Mouse (Mus musculus) forebrain, embryonic 13.5 days (tissue): ENCODE results near the gene Ctrl. TPM values are rescaled to one million over a fixed set of nuclear protein-coding genes. Genes with fewer than 3 reads are reported as not detected.

Experiments used
- ATAC-seq: fragments of 200-750 bp; cut with Nextera tagmentation; 2 replicates; pipeline ENCODE4 v1.8.0; 2017
- H3K27ac ChIP-seq: fragments of 300-500 bp; sonication (generic); 2 replicates; pipeline ENCODE4 v1.5.1; 2015; ENCODE audit warnings: inconsistent platforms, mild to moderate bottlenecking, moderate library complexity
- H3K27me3 ChIP-seq: fragments of 300-500 bp; sonication (generic); 2 replicates; pipeline ENCODE4 v1.6.1; 2015; ENCODE audit warnings: mild to moderate bottlenecking, inconsistent platforms
- H3K36me3 ChIP-seq: fragments of 300-500 bp; sonication (generic); 2 replicates; pipeline ENCODE4 v1.6.1; 2015; ENCODE audit warnings: mild to moderate bottlenecking, inconsistent platforms; ENCODE audit not compliant: poor library complexity, severe bottlenecking
- H3K4me1 ChIP-seq: fragments of 300-500 bp; sonication (generic); 2 replicates; pipeline ENCODE4 v1.6.1; 2015; ENCODE audit warnings: inconsistent platforms
- H3K4me2 ChIP-seq: fragments of 300-500 bp; sonication (generic); 2 replicates; pipeline ENCODE4 v1.6.1; 2015; ENCODE audit warnings: inconsistent platforms, mild to moderate bottlenecking, moderate library complexity
- H3K4me3 ChIP-seq: fragments of 300-500 bp; sonication (generic); 2 replicates; pipeline ENCODE4 v1.5.1; 2015; ENCODE audit warnings: mild to moderate bottlenecking, inconsistent platforms
- H3K9ac ChIP-seq: fragments of 300-500 bp; sonication (generic); 2 replicates; pipeline ENCODE4 v1.6.1; 2015; ENCODE audit warnings: mild to moderate bottlenecking, inconsistent platforms
- H3K9me3 ChIP-seq: fragments of 300-500 bp; sonication (generic); replicated peaks from 2 replicates; pipeline ENCODE4 v1.6.1; 2016; ENCODE audit warnings: inconsistent platforms
- WGBS: fragments of 180-500 bp; shearing (Covaris S2); methylation state at CpG from one replicate; pipeline ENCODE4 v1.1.7; 2015; 5-methylcytosine and 5-hydroxymethylcytosine counted together
- microRNA-seq: library from miRNA; unstranded; fragments of <30 nt; microRNA quantifications from one replicate; pipeline ENCODE4, GENCODE M21; 2016
- polyA plus RNA-seq: library from polyadenylated mRNA; unstranded; fragments of >200 nt; fragmentation: Nextera tagmentation; extraction: Ambion mirVana; gene quantifications from 2 replicates; pipeline ENCODE4 v1.2.1, GENCODE M21; 2015

Ctrl gene
- polyA plus RNA-seq, 1 experiment from 2014 or later, result 1.9 TPM

DNA sequence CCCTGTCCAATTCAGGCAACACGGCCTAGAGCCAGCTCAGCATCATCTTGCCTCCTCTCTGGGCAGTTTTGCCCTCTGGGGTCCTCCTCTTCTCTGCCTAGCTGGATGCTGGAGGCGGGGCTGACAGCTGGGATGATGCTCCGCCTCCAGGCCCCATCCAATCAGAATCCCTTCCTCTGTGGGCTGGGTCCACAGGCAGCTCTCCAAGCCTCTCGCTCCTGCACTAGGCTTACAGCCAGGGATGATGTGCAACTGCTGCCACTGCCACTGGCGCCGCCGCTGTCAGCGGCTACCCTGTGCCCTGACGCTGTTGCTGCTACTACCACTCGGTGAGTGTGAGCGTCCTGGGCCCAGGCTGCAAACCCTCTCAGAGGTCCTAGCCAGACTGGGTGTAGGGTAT is 40.3 kb downstream of the Ctrl start, which contains the start of gene Nrn1l:
Nrn1l (plus strand) TSS at position 229 of the 400 bp plus-strand sequence.
- Histone ChIP-seq H3K4me2 (peak within 1 kb of the TSS; percentile 43), H3K4me3 (0 out of 2 replicates have a peak within 1 kb of the TSS, but pooled peaks have one; percentile 2), H3K9me3 (no peaks in the 10 kb centered on the region), H3K27me3 (no peaks in the 10 kb centered on the region), H3K27ac (0 out of 2 replicates have a peak within 1 kb of the TSS, but pooled peaks have one; percentile 12), H3K4me1 (peaks cover 9% of the 10 kb centered on the region), H3K9ac (0 out of 2 replicates have a peak within 1 kb of the TSS, but pooled peaks have one; percentile 28), H3K36me3 (peaks cover 49% of the 10 kb centered on the region)
- 4% methylated on average over 11 of the region's 11 CpGs for WGBS
- peak; percentile 89 for ATAC-seq

DNA sequence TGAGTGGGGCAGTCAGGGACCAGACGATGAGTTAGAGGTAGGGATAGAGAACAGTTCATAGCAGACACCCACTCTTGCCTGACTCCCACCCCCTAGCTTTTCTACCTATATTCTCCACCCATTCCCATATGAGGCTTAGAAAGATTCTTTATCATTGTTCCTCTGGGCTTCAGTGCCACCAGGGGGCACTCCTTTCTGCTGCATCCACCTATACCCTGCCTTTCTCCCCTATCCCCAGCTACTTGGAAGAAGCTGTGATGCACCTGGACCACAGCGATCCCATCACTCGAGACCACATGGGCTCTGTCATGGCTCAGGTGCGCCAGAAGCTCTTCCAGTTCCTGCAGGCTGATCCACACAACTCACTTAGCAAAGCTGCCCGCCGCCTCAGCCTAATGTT is 41.2 kb downstream of the Ctrl start:
- no peaks in the 10 kb centered on the region for H3K27me3 ChIP-seq
- H3K9me3 ChIP-seq, result no peaks in the 10 kb centered on the region
- H3K4me1 ChIP-seq, result peaks cover 9% of the 10 kb centered on the region
- no peak for ATAC-seq
- H3K27ac ChIP-seq, result no peak overlapping the region
- H3K4me3 ChIP-seq, result no peak overlapping the region
- WGBS, result 85% methylated on average over 6 of the region's 6 CpGs
- no peak overlapping the region for H3K9ac ChIP-seq
- H3K4me2 ChIP-seq, result no peak overlapping the region
- peaks cover 58% of the 10 kb centered on the region for H3K36me3 ChIP-seq

GRCm38 (mm10) chr8:105890870-105891269 is 42.8 kb downstream of the Ctrl start:
- Histone ChIP-seq H3K27ac (no peak overlapping the region), H3K4me2 (no peak overlapping the region), H3K9ac (no peak overlapping the region), H3K4me1 (peaks cover 9% of the 10 kb centered on the region), H3K27me3 (no peaks in the 10 kb centered on the region), H3K36me3 (peaks cover 74% of the 10 kb centered on the region), H3K4me3 (no peak overlapping the region), H3K9me3 (no peaks in the 10 kb centered on the region)
- WGBS, result 93% methylated on average over 6 of the region's 6 CpGs
- ATAC-seq, result no peak

DNA sequence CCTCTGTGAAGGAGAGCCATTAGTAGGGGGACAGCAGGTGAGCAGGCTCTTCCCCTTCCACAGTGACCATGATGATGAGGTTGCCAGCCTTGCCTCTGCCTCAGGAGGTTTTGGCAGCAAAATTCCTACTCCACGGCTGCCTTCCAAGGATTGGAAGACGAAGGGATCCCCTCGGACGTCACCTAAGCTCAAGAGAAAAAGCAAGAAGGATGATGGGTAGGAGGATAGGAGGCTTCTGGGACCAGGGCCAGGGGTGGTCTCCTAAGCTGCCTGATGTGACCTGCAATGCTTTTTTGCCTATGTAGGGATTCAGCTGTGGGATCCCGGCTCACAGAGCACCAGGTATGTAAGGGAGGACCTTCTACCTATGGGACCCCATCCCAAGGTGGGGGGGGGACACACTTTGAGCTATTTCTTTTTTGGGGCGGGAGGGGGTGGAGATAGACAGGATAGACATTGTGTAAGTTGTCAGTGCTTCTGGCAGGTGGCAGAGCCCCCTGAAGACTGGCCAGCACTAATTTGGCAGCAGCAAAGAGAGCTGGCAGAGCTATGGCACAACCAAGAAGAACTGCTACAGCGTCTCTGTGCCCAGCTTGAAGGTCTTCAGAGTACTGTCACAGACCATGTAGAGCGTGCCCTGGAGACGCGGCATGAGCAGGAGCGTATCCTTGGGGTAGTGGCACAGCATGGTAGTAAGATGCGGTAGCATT is 43.8 kb downstream of the Ctrl start:
- H3K4me1 ChIP-seq, result peaks cover 9% of the 10 kb centered on the region
- no peak overlapping the region for H3K27ac ChIP-seq
- no peak for ATAC-seq
- 94% methylated on average over 12 of the region's 12 CpGs for WGBS
- H3K4me2 ChIP-seq, result no peak overlapping the region
- no peak overlapping the region for H3K9ac ChIP-seq
- H3K36me3 ChIP-seq, result peaks cover 83% of the 10 kb centered on the region
- no peaks in the 10 kb centered on the region for H3K9me3 ChIP-seq
- H3K4me3 ChIP-seq, result no peak overlapping the region
- H3K27me3 ChIP-seq, result no peaks in the 10 kb centered on the region

Small RNA genes within 50 kb of the gene (microRNA-seq; reads per million reads assigned to microRNA genes)
- not detected for gene Mir7074

Other genes starting within 250 kb of the Ctrl start
- gene Carmil2, start 247.6 kb downstream of the Ctrl start, polyA plus RNA-seq, result 5.9 and 6.4 TPM in 2 replicates
- 98.3 and 99.2 TPM in 2 replicates for gene Acd, start 232.8 kb downstream of the Ctrl start, polyA plus RNA-seq
- gene Pard6a, start 232.7 kb downstream of the Ctrl start, polyA plus RNA-seq, result 42.1 and 43.6 TPM in 2 replicates
- gene 4933405L10Rik, start 226.2 kb downstream of the Ctrl start, polyA plus RNA-seq, result 0.19 TPM in 1 of 2 replicates, not detected in the other
- gene Enkd1, start 225.7 kb downstream of the Ctrl start, polyA plus RNA-seq, result 27.4 and 29.5 TPM in 2 replicates
- 64.7 and 65.7 TPM in 2 replicates for gene Gfod2, start 175.2 kb downstream of the Ctrl start, polyA plus RNA-seq
- 14.2 and 14.7 TPM in 2 replicates for gene Ranbp10, start 106.5 kb downstream of the Ctrl start, polyA plus RNA-seq
- gene Tsnaxip1, start 106.1 kb downstream of the Ctrl start, polyA plus RNA-seq, result 0.43 and 1.00 TPM in 2 replicates
- 68.8 and 71.4 TPM in 2 replicates for gene Cenpt, start 80.6 kb downstream of the Ctrl start, polyA plus RNA-seq
- gene Thap11, start 78.7 kb downstream of the Ctrl start, polyA plus RNA-seq, result 65.9 and 68.3 TPM in 2 replicates
- 254 and 295 TPM in 2 replicates for gene Nutf2, start 73.3 kb downstream of the Ctrl start, polyA plus RNA-seq
- 46.4 and 56.9 TPM in 2 replicates for gene Edc4, start 53.0 kb downstream of the Ctrl start, polyA plus RNA-seq
- gene Nrn1l, start 40.3 kb downstream of the Ctrl start, polyA plus RNA-seq, result 0.50 and 0.84 TPM in 2 replicates
- 12.8 and 14.4 TPM in 2 replicates for gene Pskh1, start 33.4 kb downstream of the Ctrl start, polyA plus RNA-seq
- 29.0 and 29.1 TPM in 2 replicates for gene Psmb10, start 4.6 kb upstream of the Ctrl start, polyA plus RNA-seq
- gene Lcat, start 9.5 kb upstream of the Ctrl start, polyA plus RNA-seq, result 0.61 and 0.69 TPM in 2 replicates
- 6.3 and 7.1 TPM in 2 replicates for gene Slc12a4, start 32.2 kb upstream of the Ctrl start, polyA plus RNA-seq
- not detected in 2 replicates for gene Dpep3, start 45.6 kb upstream of the Ctrl start, polyA plus RNA-seq
- gene Dus2, start 57.5 kb upstream of the Ctrl start, polyA plus RNA-seq, result 19.0 and 20.6 TPM in 2 replicates
- gene Dpep2nb, start 72.1 kb upstream of the Ctrl start, polyA plus RNA-seq, result not detected in 2 replicates
- gene Ddx28, start 78.0 kb upstream of the Ctrl start, polyA plus RNA-seq, result 19.7 and 20.1 TPM in 2 replicates
- gene Nfatc3, start 125.0 kb upstream of the Ctrl start, polyA plus RNA-seq, result 5.2 TPM in 2 replicates
- 0.16 and 0.23 TPM in 2 replicates for gene Esrp2, start 203.1 kb upstream of the Ctrl start, polyA plus RNA-seq
- gene Pla2g15, start 216.5 kb upstream of the Ctrl start, polyA plus RNA-seq, result 12.9 and 14.3 TPM in 2 replicates
- gene Slc7a6, start 235.0 kb upstream of the Ctrl start, polyA plus RNA-seq, result 77.2 and 77.9 TPM in 2 replicates